Mouse (Mus musculus): ENCODE measurements around the gene Tspan15. TPM values are rescaled to one million over a fixed set of nuclear protein-coding genes. Genes with fewer than 3 reads are reported as not detected.

The Tspan15 gene
- polyA plus RNA-seq, 1 experiment from 2014 or later, result 21.1 TPM

DNA sequence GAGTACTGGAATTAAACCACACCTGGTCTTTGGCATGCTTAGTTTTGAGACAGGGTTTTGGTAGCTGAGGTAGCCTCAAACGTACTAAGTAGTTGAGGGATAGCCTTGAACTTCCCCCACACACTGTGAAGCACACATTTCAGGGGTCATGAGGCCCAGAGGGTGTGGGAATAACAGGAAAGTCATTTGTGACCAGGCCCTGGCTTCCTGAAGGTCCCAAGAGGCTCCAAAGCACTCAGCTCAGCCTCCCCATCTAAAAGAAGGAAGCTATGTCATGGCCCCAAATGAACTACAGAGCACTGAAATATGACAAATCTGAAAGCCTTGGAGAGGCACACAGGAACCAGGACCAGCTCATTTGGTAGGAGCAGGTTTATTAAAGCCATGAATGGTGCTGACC is 32.2 kb downstream of the Tspan15 start:
- Histone ChIP-seq H3K27ac (no peak overlapping the region), H3K27me3 (replicated peaks) (no peaks in the 10 kb centered on the region), H3K9me3 (no peaks in the 10 kb centered on the region), H3K36me3 (replicated peaks) (no peaks in the 10 kb centered on the region), H3K4me1 (0 out of 2 replicates have a peak, but pooled peaks cover 7% of the 10 kb centered on the region), H3K9ac (no peak overlapping the region), H3K4me2 (no peak overlapping the region), H3K4me3 (no peak overlapping the region)
- ATAC-seq (replicated peaks), result no peak
- 70% methylated on average over 1 of the region's 1 CpGs for WGBS

DNA sequence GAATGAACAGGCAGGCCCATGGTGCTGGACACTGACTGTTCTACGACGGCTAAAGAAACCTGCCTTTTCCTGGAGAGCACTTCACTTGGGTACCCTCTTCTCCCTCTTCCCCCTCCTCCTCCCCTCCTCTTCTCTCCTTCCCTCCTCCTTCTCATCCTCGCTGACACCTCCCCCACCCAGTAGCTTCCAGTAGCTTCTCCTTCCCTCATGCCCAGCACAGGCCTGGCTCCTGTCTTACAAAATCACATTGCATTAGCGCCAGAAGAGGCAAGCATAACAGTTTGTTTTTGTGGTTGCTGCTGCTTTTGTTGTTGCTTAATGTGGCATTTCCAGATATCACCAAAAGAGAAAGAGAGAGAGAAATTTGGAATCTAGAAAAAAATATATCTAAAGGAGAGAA is 33.6 kb downstream of the Tspan15 start:
- Histone ChIP-seq H3K4me3 (no peak overlapping the region), H3K4me2 (no peak overlapping the region), H3K36me3 (replicated peaks) (no peaks in the 10 kb centered on the region), H3K9me3 (no peaks in the 10 kb centered on the region), H3K9ac (no peak overlapping the region), H3K27ac (no peak overlapping the region), H3K27me3 (replicated peaks) (no peaks in the 10 kb centered on the region), H3K4me1 (0 out of 2 replicates have a peak, but pooled peaks cover 7% of the 10 kb centered on the region)
- no peak for ATAC-seq (replicated peaks)
- WGBS, result 62% methylated on average over 4 of the region's 4 CpGs

DNA sequence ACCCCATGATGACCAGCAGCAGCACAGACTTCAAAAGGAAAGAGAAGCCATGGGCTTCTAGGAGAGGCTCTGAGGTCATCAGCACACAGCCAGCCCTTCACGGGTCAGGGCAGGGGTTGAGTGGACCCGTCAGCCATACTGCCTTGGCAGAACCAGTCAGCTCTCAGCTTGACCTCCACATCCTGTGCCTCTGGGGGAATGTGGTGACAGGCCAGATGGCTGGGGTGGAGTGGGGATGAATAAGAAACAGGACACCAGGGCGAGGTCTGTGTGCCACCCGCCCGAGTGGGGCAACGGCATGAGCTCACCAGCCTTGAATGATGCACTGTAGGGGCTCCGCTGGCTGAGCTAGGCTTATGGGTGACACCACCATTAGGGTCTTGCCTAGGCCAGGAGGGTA is 35.7 kb downstream of the Tspan15 start:
- H3K27me3 ChIP-seq (replicated peaks), result no peaks in the 10 kb centered on the region

GRCm38 (mm10) chr10:62194946-62195345 is 36.1 kb downstream of the Tspan15 start:
- no peaks in the 10 kb centered on the region for H3K9me3 ChIP-seq
- no peak overlapping the region for H3K4me3 ChIP-seq
- 84% methylated on average over 6 of the region's 6 CpGs for WGBS
- no peak overlapping the region for H3K4me2 ChIP-seq
- no peaks in the 10 kb centered on the region for H3K36me3 ChIP-seq (replicated peaks)
- H3K27me3 ChIP-seq (replicated peaks), result no peaks in the 10 kb centered on the region
- no peak; the same call in 1 of the 2 replicates for ATAC-seq (replicated peaks)
- no peak overlapping the region for H3K9ac ChIP-seq
- 0 out of 2 replicates have a peak, but pooled peaks cover 7% of the 10 kb centered on the region for H3K4me1 ChIP-seq
- peak overlapping the region; percentile 26; the same call in 1 of the 2 replicates for H3K27ac ChIP-seq

More for the DNA sequence above, 35.7 kb downstream of the Tspan15 start:
- Histone ChIP-seq H3K36me3 (replicated peaks) (no peaks in the 10 kb centered on the region), H3K27ac (0 out of 2 replicates have a peak overlapping the region, but pooled peaks have one; percentile 26), H3K9me3 (no peaks in the 10 kb centered on the region), H3K9ac (no peak overlapping the region), H3K4me1 (0 out of 2 replicates have a peak, but pooled peaks cover 7% of the 10 kb centered on the region), H3K4me3 (no peak overlapping the region), H3K4me2 (no peak overlapping the region)
- 68% methylated on average over 7 of the region's 7 CpGs for WGBS
- ATAC-seq (replicated peaks), result no peak

GRCm38 (mm10) chr10:62194461-62194860 is 36.6 kb downstream of the Tspan15 start:
- Histone ChIP-seq H3K27me3 (replicated peaks) (no peaks in the 10 kb centered on the region), H3K4me3 (no peak overlapping the region), H3K4me1 (0 out of 2 replicates have a peak, but pooled peaks cover 7% of the 10 kb centered on the region), H3K9ac (no peak overlapping the region), H3K4me2 (no peak overlapping the region), H3K9me3 (no peaks in the 10 kb centered on the region), H3K27ac (peak overlapping the region; percentile 27; the same call in 1 of the 2 replicates), H3K36me3 (replicated peaks) (no peaks in the 10 kb centered on the region)
- 82% methylated on average over 5 of the region's 5 CpGs for WGBS
- peak; percentile 84 for ATAC-seq (replicated peaks)

DNA sequence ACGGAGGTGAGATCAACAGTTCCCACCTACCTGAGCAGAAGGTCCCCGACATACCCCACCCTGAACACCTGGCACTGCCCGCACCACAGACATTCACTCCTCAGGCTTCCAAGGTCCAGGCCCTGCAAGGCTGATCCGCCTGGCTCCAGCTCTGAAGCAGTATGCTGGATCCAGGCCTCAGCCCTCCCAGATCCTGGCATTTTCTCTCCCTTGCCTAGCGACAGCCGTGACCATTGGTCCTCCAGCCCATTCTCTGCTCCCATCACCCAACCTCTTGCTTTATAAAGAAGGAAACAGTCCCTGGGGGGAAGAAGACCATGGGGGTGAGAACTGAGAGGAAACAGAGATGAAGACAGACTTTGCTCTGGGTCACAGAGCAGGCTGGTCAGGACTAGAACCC is 37.0 kb downstream of the Tspan15 start:
- Histone ChIP-seq H3K4me3 (no peak overlapping the region), H3K27ac (peak overlapping the region; percentile 27; the same call in 1 of the 2 replicates), H3K4me2 (no peak overlapping the region), H3K9ac (no peak overlapping the region), H3K27me3 (replicated peaks) (no peaks in the 10 kb centered on the region), H3K9me3 (no peaks in the 10 kb centered on the region), H3K4me1 (0 out of 2 replicates have a peak, but pooled peaks cover 7% of the 10 kb centered on the region), H3K36me3 (replicated peaks) (no peaks in the 10 kb centered on the region)
- WGBS, result 77% methylated on average over 6 of the region's 6 CpGs
- ATAC-seq (replicated peaks), result peak; percentile 45

DNA sequence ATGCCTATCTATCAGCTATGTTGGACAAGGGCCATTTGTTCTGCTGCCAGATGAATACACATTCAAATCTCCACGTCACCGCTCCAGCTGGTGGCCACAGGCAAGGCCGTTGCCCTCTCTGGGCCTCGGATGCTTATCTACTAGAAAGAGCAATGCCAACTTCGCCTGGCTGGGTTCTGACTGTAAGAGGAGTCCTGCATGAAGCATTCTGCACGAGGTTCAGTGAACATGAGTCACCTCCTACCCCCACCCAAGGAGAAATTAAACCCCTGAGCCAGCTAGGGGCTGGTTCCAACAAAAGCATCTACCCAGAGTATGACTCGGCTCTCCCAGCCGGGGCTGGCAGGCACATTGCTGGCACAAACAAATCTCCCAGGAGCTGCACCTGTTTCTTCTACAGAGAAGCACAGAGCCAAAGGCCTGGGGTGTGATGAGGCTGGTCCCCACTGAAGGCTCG is 38.3 kb downstream of the Tspan15 start:
- WGBS, result 67% methylated on average over 9 of the region's 9 CpGs
- no peak overlapping the region for H3K4me2 ChIP-seq
- 0 out of 2 replicates have a peak, but pooled peaks cover 7% of the 10 kb centered on the region for H3K4me1 ChIP-seq
- H3K9ac ChIP-seq, result no peak overlapping the region
- no peak overlapping the region for H3K4me3 ChIP-seq
- H3K9me3 ChIP-seq, result no peaks in the 10 kb centered on the region
- ATAC-seq (replicated peaks), result no peak
- no peaks in the 10 kb centered on the region for H3K27me3 ChIP-seq (replicated peaks)
- no peaks in the 10 kb centered on the region for H3K36me3 ChIP-seq (replicated peaks)
- H3K27ac ChIP-seq, result no peak overlapping the region

GRCm38 (mm10) chr10:62190821-62191220 is 40.2 kb downstream of the Tspan15 start:
- no peak overlapping the region for H3K27ac ChIP-seq
- H3K36me3 ChIP-seq (replicated peaks), result no peaks in the 10 kb centered on the region
- no peak overlapping the region for H3K4me3 ChIP-seq
- H3K9ac ChIP-seq, result no peak overlapping the region
- H3K4me1 ChIP-seq, result 0 out of 2 replicates have a peak, but pooled peaks cover 7% of the 10 kb centered on the region
- WGBS, result 85% methylated on average over 7 of the region's 7 CpGs
- H3K27me3 ChIP-seq (replicated peaks), result peaks cover 5% of the 10 kb centered on the region; the same call in 1 of the 2 replicates
- H3K4me2 ChIP-seq, result no peak overlapping the region
- H3K9me3 ChIP-seq, result no peaks in the 10 kb centered on the region
- ATAC-seq (replicated peaks), result no peak

DNA sequence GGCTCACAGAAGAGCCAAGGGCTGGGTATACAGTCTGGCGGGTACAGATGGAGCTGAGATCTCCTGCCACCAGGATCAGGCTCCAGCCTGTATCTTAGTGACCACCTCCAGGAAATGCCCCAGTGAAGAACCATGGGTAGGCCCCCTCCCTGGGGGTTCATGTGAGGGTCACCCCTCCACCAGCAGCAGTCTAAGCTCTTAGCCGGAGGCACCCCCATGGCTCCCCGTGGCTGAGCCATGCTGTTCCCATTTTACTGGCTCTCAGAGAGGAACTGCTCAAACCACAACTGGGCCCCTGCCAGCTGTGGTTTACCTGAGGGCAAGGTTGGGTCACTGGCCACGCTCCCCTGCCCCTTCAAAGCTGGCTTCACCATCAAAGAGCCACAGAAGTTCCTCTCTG is 41.1 kb downstream of the Tspan15 start:
- Histone ChIP-seq H3K9ac (no peak overlapping the region), H3K36me3 (replicated peaks) (no peaks in the 10 kb centered on the region), H3K27me3 (replicated peaks) (peaks cover 8% of the 10 kb centered on the region; the same call in 1 of the 2 replicates), H3K27ac (no peak overlapping the region), H3K4me3 (no peak overlapping the region), H3K4me1 (0 out of 2 replicates have a peak, but pooled peaks cover 2% of the 10 kb centered on the region), H3K9me3 (no peaks in the 10 kb centered on the region), H3K4me2 (no peak overlapping the region)
- 86% methylated on average over 4 of the region's 4 CpGs for WGBS
- no peak for ATAC-seq (replicated peaks)

DNA sequence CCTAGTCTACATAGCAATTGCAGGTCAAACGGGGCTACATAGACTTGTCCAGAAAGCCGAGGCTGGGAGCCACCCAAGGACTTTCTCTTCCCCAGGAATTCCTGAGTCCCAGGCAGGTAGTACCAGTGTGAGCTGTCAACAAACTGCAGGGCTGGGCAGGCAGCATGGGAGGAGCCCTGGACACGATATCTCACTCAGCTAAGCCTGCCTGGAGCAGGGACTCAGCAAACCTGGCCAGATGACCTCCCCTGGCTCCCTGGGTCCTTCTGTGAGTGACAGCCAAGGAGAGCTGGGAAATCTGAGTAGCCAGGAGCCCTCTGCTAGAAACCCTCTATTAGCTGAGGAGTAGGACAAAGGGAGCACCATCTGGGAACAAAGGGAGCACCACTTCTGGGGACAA is 41.7 kb downstream of the Tspan15 start:
- Histone ChIP-seq H3K9ac (no peak overlapping the region), H3K4me1 (no peaks in the 10 kb centered on the region), H3K4me3 (no peak overlapping the region), H3K4me2 (no peak overlapping the region), H3K27me3 (replicated peaks) (peaks cover 13% of the 10 kb centered on the region; the same call in 1 of the 2 replicates), H3K27ac (no peak overlapping the region), H3K9me3 (no peaks in the 10 kb centered on the region), H3K36me3 (replicated peaks) (no peaks in the 10 kb centered on the region)
- ATAC-seq (replicated peaks), result no peak
- 73% methylated on average over 3 of the region's 3 CpGs for WGBS

DNA sequence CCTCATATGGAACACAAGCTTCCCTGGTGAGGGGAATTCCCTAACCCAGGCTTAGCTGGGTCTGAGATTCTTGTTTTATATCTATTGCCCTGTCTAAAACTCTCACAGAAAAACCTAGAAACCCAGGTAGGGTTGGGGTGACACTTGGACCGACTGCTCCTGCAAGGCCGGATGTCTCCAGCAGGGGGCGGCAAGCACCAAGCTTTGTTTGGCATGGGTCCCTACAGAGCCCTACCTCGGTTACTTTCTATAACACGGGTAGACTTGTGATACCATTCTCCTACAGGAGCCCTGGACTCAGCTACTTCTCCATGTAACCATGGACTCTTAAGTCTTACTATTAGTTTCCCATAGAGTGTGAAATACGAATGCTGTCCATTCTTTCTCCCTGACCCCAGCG is 44.2 kb downstream of the Tspan15 start:
- H3K9me3 ChIP-seq, result no peaks in the 10 kb centered on the region
- H3K27me3 ChIP-seq (replicated peaks), result peaks cover 22% of the 10 kb centered on the region; the same call in 1 of the 2 replicates
- H3K36me3 ChIP-seq (replicated peaks), result no peaks in the 10 kb centered on the region
- H3K27ac ChIP-seq, result no peak overlapping the region
- no peak overlapping the region for H3K4me3 ChIP-seq
- peak; percentile 63 for ATAC-seq (replicated peaks)
- H3K9ac ChIP-seq, result no peak overlapping the region
- no peaks in the 10 kb centered on the region for H3K4me1 ChIP-seq
- WGBS, result 22% methylated on average over 7 of the region's 7 CpGs
- H3K4me2 ChIP-seq, result no peak overlapping the region

DNA sequence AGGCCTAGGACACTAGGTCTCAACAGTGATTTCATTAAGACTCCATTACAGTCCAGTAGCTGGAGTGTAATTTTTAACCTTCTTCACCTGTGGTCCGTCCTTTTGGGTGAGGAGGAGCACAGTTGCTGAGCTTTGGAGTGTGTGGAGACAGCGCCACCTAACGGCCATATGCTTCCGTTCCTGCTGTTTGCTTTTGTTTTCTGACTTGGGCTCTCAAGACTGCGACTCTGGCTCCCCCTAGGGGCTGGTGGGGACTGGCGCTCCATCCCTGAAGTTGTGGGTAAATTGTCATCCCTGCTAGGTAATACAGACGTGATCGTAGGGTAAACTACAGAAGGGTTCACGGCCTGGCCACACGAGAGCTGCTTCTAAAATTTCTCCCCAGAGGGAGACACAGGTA is 48.0 kb downstream of the Tspan15 start:
- Histone ChIP-seq H3K9ac (no peak overlapping the region), H3K4me1 (no peaks in the 10 kb centered on the region), H3K27me3 (replicated peaks) (peaks cover 26% of the 10 kb centered on the region; the same call in 1 of the 2 replicates), H3K36me3 (replicated peaks) (no peaks in the 10 kb centered on the region), H3K9me3 (no peaks in the 10 kb centered on the region), H3K4me3 (no peak overlapping the region), H3K4me2 (no peak overlapping the region), H3K27ac (no peak overlapping the region)
- WGBS, result 2% methylated on average over 10 of the region's 10 CpGs
- peak; percentile 72 for ATAC-seq (replicated peaks)

GRCm38 (mm10) chr10:62182471-62183014 is 48.5 kb downstream of the Tspan15 start:
- WGBS, result 67% methylated on average over 6 of the region's 6 CpGs
- no peaks in the 10 kb centered on the region for H3K4me1 ChIP-seq
- no peak overlapping the region for H3K4me3 ChIP-seq
- no peaks in the 10 kb centered on the region for H3K9me3 ChIP-seq
- H3K27me3 ChIP-seq (replicated peaks), result peaks cover 26% of the 10 kb centered on the region; the same call in 1 of the 2 replicates
- H3K27ac ChIP-seq, result no peak overlapping the region
- no peak; the same call in 1 of the 2 replicates for ATAC-seq (replicated peaks)
- no peak overlapping the region for H3K9ac ChIP-seq
- no peaks in the 10 kb centered on the region for H3K36me3 ChIP-seq (replicated peaks)
- H3K4me2 ChIP-seq, result no peak overlapping the region
